Mouse (Mus musculus): ENCODE data around the gene Ntm. TPM values are rescaled to one million over a fixed set of nuclear protein-coding genes. Genes with fewer than 3 reads are reported as not detected.

The Ntm gene
- polyA plus RNA-seq, 1 experiment = not detected

DNA sequence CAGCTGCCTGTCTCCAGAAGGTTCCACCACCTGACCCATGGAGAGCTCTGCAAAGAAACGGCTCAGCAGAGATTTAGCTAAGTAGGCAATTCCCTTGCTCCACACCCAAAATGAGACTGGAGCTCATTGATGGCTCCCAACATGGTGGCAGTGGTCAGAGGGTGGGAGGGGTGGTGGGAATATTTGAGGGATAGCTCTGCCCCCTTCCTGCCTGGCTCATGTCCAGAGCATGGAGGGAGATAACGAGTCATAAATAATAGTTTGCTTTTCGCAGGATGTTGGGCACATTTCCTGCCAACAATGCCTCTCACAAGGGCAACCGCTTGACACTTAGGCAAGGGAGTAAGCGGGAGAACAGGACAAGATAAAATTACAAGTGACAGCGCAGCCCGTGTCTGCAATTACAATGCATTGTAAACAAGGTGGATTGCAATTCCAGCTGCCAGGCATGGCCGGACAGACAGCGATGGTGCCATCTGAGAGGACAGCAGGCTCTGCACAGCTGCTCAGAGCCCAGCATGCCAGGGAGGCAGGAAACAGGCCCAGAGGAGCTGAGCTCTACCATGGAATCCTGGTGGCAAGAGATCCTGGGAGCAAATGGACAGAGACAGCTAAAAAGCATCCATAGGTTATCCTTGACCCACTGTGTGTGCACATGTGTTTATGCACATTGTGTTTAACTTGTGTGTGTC lies 224.0 kb downstream of the Ntm start:
- Histone ChIP-seq H3K79me2 (ENCODE audit: control insufficient read depth, insufficient read depth) (no peaks in the 10 kb centered on the region), H3K36me3 (ENCODE audit: control insufficient read depth, insufficient read depth) (no peaks in the 10 kb centered on the region), H3K4me3 (no peak overlapping the region), H3ac (ENCODE audit: control insufficient read depth, insufficient read length) (no peak overlapping the region), H3K4me2 (ENCODE audit: low read depth) (no peak overlapping the region), H3K27me3 (ENCODE audit: control insufficient read depth, insufficient read depth, insufficient read length) (no peaks in the 10 kb centered on the region)
- TF ChIP-seq USF1 (IDR thresholded peaks at IDR 0.05; ENCODE audit: low read depth) = no peak
- TF ChIP-seq REST (IDR thresholded peaks at IDR 0.05; ENCODE audit: insufficient read depth, insufficient read length) = no peak
- no peak for TF ChIP-seq MAX (IDR thresholded peaks at IDR 0.05; ENCODE audit: low read depth)
- TF ChIP-seq POLR2A (IDR thresholded peaks at IDR 0.05; ENCODE audit: insufficient read length, low read depth) = no peak
- TF ChIP-seq MYOD1 (IDR thresholded peaks at IDR 0.05; ENCODE audit: control insufficient read depth in 1 of 3, insufficient read length in 2 of 3, low read depth in 2 of 3) = no peak
- no peak for TF ChIP-seq POLR2AphosphoS2 (IDR thresholded peaks at IDR 0.05; ENCODE audit: insufficient read length, low read depth)
- TF ChIP-seq E2F4 (IDR thresholded peaks at IDR 0.05; ENCODE audit: insufficient read depth) = no peak
- no peak for TF ChIP-seq SRF (IDR thresholded peaks at IDR 0.05; ENCODE audit: control insufficient read depth, insufficient read length, low read depth)
- no peak for TF ChIP-seq MYOG (IDR thresholded peaks at IDR 0.05; ENCODE audit: control insufficient read depth in 1 of 3, insufficient read depth in 1 of 3, insufficient read length in 2 of 3, low read depth in 2 of 3)
- TF ChIP-seq TCF12 (IDR thresholded peaks at IDR 0.05; ENCODE audit: insufficient read depth, poor library complexity, severe bottlenecking) = no peak
- TF ChIP-seq CEBPB (IDR thresholded peaks at IDR 0.05; ENCODE audit: insufficient read depth, poor library complexity, severe bottlenecking) = no peak
- TF ChIP-seq TCF3 (IDR thresholded peaks at IDR 0.05; ENCODE audit: insufficient read length, low read depth) = no peak

DNA sequence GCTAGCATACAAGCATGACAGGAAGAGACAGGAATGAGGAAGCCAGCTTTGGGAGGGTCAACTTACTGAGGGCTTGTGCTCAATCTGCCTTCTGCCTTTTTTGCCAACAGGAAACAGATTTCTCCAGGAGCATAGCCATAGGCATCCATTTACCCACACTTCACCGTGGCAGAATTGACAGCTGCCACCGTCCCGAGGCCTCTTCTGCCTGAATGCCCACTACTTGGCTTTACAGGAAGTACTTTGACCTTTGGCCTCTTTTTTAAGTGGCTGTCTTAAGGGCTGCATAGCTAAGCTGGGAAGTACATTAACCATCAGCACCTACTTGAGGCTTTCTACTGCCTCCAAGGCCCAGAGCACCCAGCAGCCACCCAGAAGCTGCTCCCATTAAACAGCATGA lies 226.9 kb downstream of the Ntm start:
- TF ChIP-seq E2F4 (IDR thresholded peaks at IDR 0.05; ENCODE audit: insufficient read depth) (no peak), MYOD1 (IDR thresholded peaks at IDR 0.05; ENCODE audit: control insufficient read depth in 1 of 3, insufficient read length in 2 of 3, low read depth in 2 of 3) (no peak), SRF (IDR thresholded peaks at IDR 0.05; ENCODE audit: control insufficient read depth, insufficient read length, low read depth) (no peak), USF1 (IDR thresholded peaks at IDR 0.05; ENCODE audit: low read depth) (no peak), POLR2AphosphoS2 (IDR thresholded peaks at IDR 0.05; ENCODE audit: insufficient read length, low read depth) (no peak), POLR2A (IDR thresholded peaks at IDR 0.05; ENCODE audit: insufficient read length, low read depth) (no peak), CEBPB (IDR thresholded peaks at IDR 0.05; ENCODE audit: insufficient read depth, poor library complexity, severe bottlenecking) (no peak), TCF3 (IDR thresholded peaks at IDR 0.05; ENCODE audit: insufficient read length, low read depth) (no peak), MAX (IDR thresholded peaks at IDR 0.05; ENCODE audit: low read depth) (no peak), REST (IDR thresholded peaks at IDR 0.05; ENCODE audit: insufficient read depth, insufficient read length) (no peak), MYOG (IDR thresholded peaks at IDR 0.05; ENCODE audit: control insufficient read depth in 1 of 3, insufficient read depth in 1 of 3, insufficient read length in 2 of 3, low read depth in 2 of 3) (no peak), TCF12 (IDR thresholded peaks at IDR 0.05; ENCODE audit: insufficient read depth, poor library complexity, severe bottlenecking) (no peak)
- Histone ChIP-seq H3K4me2 (ENCODE audit: low read depth) (no peak overlapping the region), H3K4me3 (no peak overlapping the region)

DNA sequence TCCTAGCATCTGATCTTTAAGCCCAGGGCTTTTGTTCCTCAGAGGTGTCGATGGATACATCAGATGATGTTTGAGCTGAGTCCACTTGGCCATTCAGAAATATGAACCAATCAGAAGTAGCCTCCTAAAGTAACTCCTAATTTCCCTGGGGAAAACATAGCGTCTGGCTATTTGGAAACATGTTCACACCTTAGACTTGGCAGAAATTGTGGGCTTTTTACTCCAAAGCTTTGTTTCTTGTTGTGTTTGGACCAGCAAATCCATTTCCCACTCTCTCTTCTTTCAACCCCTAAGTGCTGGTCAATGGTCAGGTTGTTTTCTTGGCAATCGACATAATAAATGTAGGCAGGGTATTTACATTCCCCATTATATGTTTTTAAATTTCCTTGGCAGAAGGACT lies 230.0 kb downstream of the Ntm start:
- Histone ChIP-seq H3K4me3 (no peak overlapping the region), H3ac (ENCODE audit: control insufficient read depth, insufficient read length) (no peak overlapping the region), H3K36me3 (ENCODE audit: control insufficient read depth, insufficient read depth) (no peaks in the 10 kb centered on the region), H3K79me2 (ENCODE audit: control insufficient read depth, insufficient read depth) (no peaks in the 10 kb centered on the region), H3K27me3 (ENCODE audit: control insufficient read depth, insufficient read depth, insufficient read length) (no peaks in the 10 kb centered on the region), H3K4me2 (ENCODE audit: low read depth) (no peak overlapping the region)
- no peak for TF ChIP-seq TCF12 (IDR thresholded peaks at IDR 0.05; ENCODE audit: insufficient read depth, poor library complexity, severe bottlenecking)
- TF ChIP-seq CEBPB (IDR thresholded peaks at IDR 0.05; ENCODE audit: insufficient read depth, poor library complexity, severe bottlenecking) = no peak
- TF ChIP-seq REST (IDR thresholded peaks at IDR 0.05; ENCODE audit: insufficient read depth, insufficient read length) = no peak
- no peak for TF ChIP-seq MAX (IDR thresholded peaks at IDR 0.05; ENCODE audit: low read depth)
- TF ChIP-seq MYOG (IDR thresholded peaks at IDR 0.05; ENCODE audit: control insufficient read depth in 1 of 3, insufficient read depth in 1 of 3, insufficient read length in 2 of 3, low read depth in 2 of 3) = no peak
- no peak for TF ChIP-seq SRF (IDR thresholded peaks at IDR 0.05; ENCODE audit: control insufficient read depth, insufficient read length, low read depth)
- TF ChIP-seq E2F4 (IDR thresholded peaks at IDR 0.05; ENCODE audit: insufficient read depth) = no peak

More for the DNA sequence above, 226.9 kb downstream of the Ntm start:
- Histone ChIP-seq H3K27me3 (ENCODE audit: control insufficient read depth, insufficient read depth, insufficient read length) (no peaks in the 10 kb centered on the region), H3K36me3 (ENCODE audit: control insufficient read depth, insufficient read depth) (no peaks in the 10 kb centered on the region), H3K79me2 (ENCODE audit: control insufficient read depth, insufficient read depth) (no peaks in the 10 kb centered on the region), H3ac (ENCODE audit: control insufficient read depth, insufficient read length) (no peak overlapping the region)

DNA sequence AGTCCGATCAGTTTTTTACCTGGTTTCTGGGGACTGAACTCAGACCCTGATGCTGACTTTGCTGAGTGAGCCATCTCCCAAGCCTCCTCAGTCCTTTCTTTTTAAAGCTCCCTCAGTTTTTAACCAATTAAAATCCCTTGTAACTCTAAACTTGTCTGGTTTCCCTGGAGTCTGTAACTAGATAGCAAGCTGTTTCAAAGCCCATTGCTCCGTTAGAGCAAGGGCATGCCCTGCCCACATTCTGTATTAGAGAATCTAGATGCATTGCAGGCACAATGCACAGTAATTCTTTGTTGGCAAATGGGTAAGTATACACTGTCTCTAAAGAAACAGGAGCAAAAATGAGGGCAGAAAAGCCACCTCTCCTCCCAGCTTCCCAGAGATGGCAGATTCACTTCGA lies 231.3 kb downstream of the Ntm start:
- H3K4me2 ChIP-seq (ENCODE audit: low read depth) = no peak overlapping the region
- H3ac ChIP-seq (ENCODE audit: control insufficient read depth, insufficient read length) = no peak overlapping the region
- H3K79me2 ChIP-seq (ENCODE audit: control insufficient read depth, insufficient read depth) = no peaks in the 10 kb centered on the region
- no peak overlapping the region for H3K4me3 ChIP-seq
- H3K36me3 ChIP-seq (ENCODE audit: control insufficient read depth, insufficient read depth) = no peaks in the 10 kb centered on the region
- TF ChIP-seq SRF (IDR thresholded peaks at IDR 0.05; ENCODE audit: control insufficient read depth, insufficient read length, low read depth) (no peak), E2F4 (IDR thresholded peaks at IDR 0.05; ENCODE audit: insufficient read depth) (no peak), MYOG (IDR thresholded peaks at IDR 0.05; ENCODE audit: control insufficient read depth in 1 of 3, insufficient read depth in 1 of 3, insufficient read length in 2 of 3, low read depth in 2 of 3) (no peak), POLR2AphosphoS2 (IDR thresholded peaks at IDR 0.05; ENCODE audit: insufficient read length, low read depth) (no peak), TCF12 (IDR thresholded peaks at IDR 0.05; ENCODE audit: insufficient read depth, poor library complexity, severe bottlenecking) (no peak), MYOD1 (IDR thresholded peaks at IDR 0.05; ENCODE audit: control insufficient read depth in 1 of 3, insufficient read length in 2 of 3, low read depth in 2 of 3) (no peak)
- no peaks in the 10 kb centered on the region for H3K27me3 ChIP-seq (ENCODE audit: control insufficient read depth, insufficient read depth, insufficient read length)
